Mouse (Mus musculus) MEL (cell line): ENCODE data around the gene Tnfrsf11a. TPM values are rescaled to one million over a fixed set of nuclear protein-coding genes. Genes with fewer than 3 reads are reported as not detected.

Source experiments
- DNase-seq: peaks from one replicate; pipeline ENCODE4 v3.0.0; 2011; ENCODE audit warnings: low read depth, low spot score
- H3K27ac ChIP-seq: 2 replicates; pipeline ENCODE4 v1.5.1; 2012; ENCODE audit warnings: low read depth, mild to moderate bottlenecking, control low read depth, low read length, moderate library complexity; ENCODE audit not compliant: control insufficient read depth
- H3K27me3 ChIP-seq, 2 experiments: fragments of 150-350 bp in 1 of 2; sonication (generic) in 1 of 2; 2 replicates each; pipeline ENCODE4 v1.6.1; 2012; ENCODE audit warnings: low read length in 2 of 2, mild to moderate bottlenecking in 2 of 2, improper control_type of control experiment in 1 of 2, moderate library complexity in 1 of 2; ENCODE audit not compliant: insufficient read depth in 2 of 2, control insufficient read depth in 1 of 2
- H3K36me3 ChIP-seq, 2 experiments: 2 replicates each; pipeline ENCODE4 v1.6.1; 2012 to 2014; ENCODE audit warnings: low read length in 2 of 2, improper control_type of control experiment in 1 of 2, inconsistent platforms in 1 of 2, mild to moderate bottlenecking in 1 of 2; ENCODE audit not compliant: insufficient read depth in 2 of 2, control insufficient read depth in 1 of 2
- H3K4me1 ChIP-seq, 2 experiments: fragments of 150-350 bp in 1 of 2; sonication (generic) in 1 of 2; 2 replicates each; pipeline ENCODE4 v1.6.1; 2012; ENCODE audit warnings: low read length in 2 of 2, improper control_type of control experiment in 1 of 2, mild to moderate bottlenecking in 1 of 2; ENCODE audit not compliant: insufficient read depth in 2 of 2, control insufficient read depth in 1 of 2
- H3K4me3 ChIP-seq, 2 experiments: fragments of 150-350 bp in 1 of 2; sonication (generic) in 1 of 2; 2 replicates each; pipeline ENCODE4 v1.5.1; 2012; ENCODE audit warnings: low read depth in 2 of 2, low read length in 2 of 2, mild to moderate bottlenecking in 2 of 2, moderate library complexity in 2 of 2, control low read depth in 1 of 2, improper control_type of control experiment in 1 of 2; ENCODE audit not compliant: control insufficient read depth in 1 of 2, insufficient read depth in 1 of 2
- H3K79me2 ChIP-seq: 2 replicates; pipeline ENCODE4 v1.6.1; 2012; ENCODE audit warnings: mild to moderate bottlenecking, low read length, moderate library complexity; ENCODE audit not compliant: control insufficient read depth, poor library complexity, insufficient read depth
- H3K9ac ChIP-seq: 2 replicates; pipeline ENCODE4 v1.6.1; 2012; ENCODE audit warnings: low read depth, mild to moderate bottlenecking, control low read depth, low read length, moderate library complexity; ENCODE audit not compliant: control insufficient read depth, poor library complexity, severe bottlenecking
- H3K9me3 ChIP-seq: fragments of 150-350 bp; sonication (generic); replicated peaks from 2 replicates; pipeline ENCODE4 v1.6.1; 2012; ENCODE audit warnings: mild to moderate bottlenecking, low read length, improper control_type of control experiment, moderate library complexity; ENCODE audit not compliant: insufficient read depth
- CHD2 ChIP-seq: IDR thresholded peaks from 2 replicates; pipeline ENCODE4 v1.6.1; 2011; ENCODE audit warnings: low read length, improper control_type of control experiment
- E2F4 ChIP-seq: IDR thresholded peaks from 2 replicates; pipeline ENCODE4 v1.6.1; 2011; ENCODE audit warnings: low read depth, low read length, improper control_type of control experiment, borderline replicate concordance
- EP300 ChIP-seq, 2 experiments: IDR thresholded peaks; 2 replicates each; pipeline ENCODE4 v1.6.1; 2011; ENCODE audit warnings: improper control_type of control experiment in 2 of 2, low read length in 2 of 2, low read depth in 1 of 2, mild to moderate bottlenecking in 1 of 2
- HCFC1 ChIP-seq: IDR thresholded peaks from 2 replicates; pipeline ENCODE4 v1.6.1; 2012; ENCODE audit warnings: low read depth, mild to moderate bottlenecking, inconsistent platforms, low read length, improper control_type of control experiment, moderate library complexity
- JUND ChIP-seq: IDR thresholded peaks from 2 replicates; pipeline ENCODE4 v1.6.1; 2011; ENCODE audit warnings: low read depth, mild to moderate bottlenecking, improper control_type of control experiment, low read length
- KAT2A ChIP-seq: conservative IDR thresholded peaks from 2 replicates; pipeline ENCODE4 v1.6.1; 2012; ENCODE audit warnings: low read depth, low read length, improper control_type of control experiment, inconsistent platforms
- MAX ChIP-seq: IDR thresholded peaks from 2 replicates; pipeline ENCODE4 v1.6.1; 2011; ENCODE audit warnings: low read length, improper control_type of control experiment
- MAZ ChIP-seq: IDR thresholded peaks from 2 replicates; pipeline ENCODE4 v1.6.1; 2012; ENCODE audit warnings: low read depth, mild to moderate bottlenecking, inconsistent platforms, low read length, improper control_type of control experiment
- MYB ChIP-seq: IDR thresholded peaks from 2 replicates; pipeline ENCODE4 v1.6.1; 2011; ENCODE audit warnings: mild to moderate bottlenecking, low read depth, low read length, improper control_type of control experiment
- MYC ChIP-seq: IDR thresholded peaks from 2 replicates; pipeline ENCODE4 v1.6.1; 2011; ENCODE audit warnings: low read depth, mild to moderate bottlenecking, low read length, improper control_type of control experiment, moderate library complexity
- NELFE ChIP-seq: IDR thresholded peaks from 2 replicates; pipeline ENCODE4 v1.6.1; 2011; ENCODE audit warnings: low read depth, low read length, improper control_type of control experiment
- NRF1 ChIP-seq: IDR thresholded peaks from 2 replicates; pipeline ENCODE4 v1.6.1; 2014; ENCODE audit warnings: low read depth, mild to moderate bottlenecking, inconsistent platforms, low read length, improper control_type of control experiment, moderate library complexity; ENCODE audit not compliant: poor library complexity, insufficient read depth, severe bottlenecking
- POLR2A ChIP-seq, 2 experiments: IDR thresholded peaks; 2 replicates each; pipeline ENCODE4 v1.6.1; 2011 to 2012; ENCODE audit warnings: low read length in 2 of 2, mild to moderate bottlenecking in 2 of 2, control low read depth in 1 of 2, improper control_type of control experiment in 1 of 2, low read depth in 1 of 2, moderate library complexity in 1 of 2; ENCODE audit not compliant: control insufficient read depth in 1 of 2, insufficient read depth in 1 of 2, poor library complexity in 1 of 2
- POLR2AphosphoS5 ChIP-seq: IDR thresholded peaks from 2 replicates; pipeline ENCODE4 v1.6.1; 2012; ENCODE audit warnings: low read depth, borderline replicate concordance, mild to moderate bottlenecking, inconsistent platforms, low read length, moderate library complexity, mixed read lengths
- RCOR1 ChIP-seq: IDR thresholded peaks from 2 replicates; pipeline ENCODE4 v1.6.1; 2012; ENCODE audit warnings: low read depth, mild to moderate bottlenecking, inconsistent platforms, low read length, improper control_type of control experiment
- TBP ChIP-seq: IDR thresholded peaks from 2 replicates; pipeline ENCODE4 v1.8.0; 2011; ENCODE audit warnings: low read depth, low read length, improper control_type of control experiment
- TCF12 ChIP-seq: IDR thresholded peaks from 2 replicates; pipeline ENCODE4 v1.6.1; 2014; ENCODE audit warnings: low read depth, mild to moderate bottlenecking, inconsistent platforms, low read length, improper control_type of control experiment, moderate library complexity
- UBTF ChIP-seq: IDR thresholded peaks from 2 replicates; pipeline ENCODE4 v1.6.1; 2012; ENCODE audit warnings: low read depth, mild to moderate bottlenecking, inconsistent platforms, low read length, improper control_type of control experiment, moderate library complexity, borderline replicate concordance; ENCODE audit not compliant: insufficient read depth
- USF1 ChIP-seq: IDR thresholded peaks from 2 replicates; pipeline ENCODE4 v1.6.1; 2014; ENCODE audit warnings: low read depth, mild to moderate bottlenecking, inconsistent platforms, low read length, improper control_type of control experiment, moderate library complexity
- USF2 ChIP-seq, 2 experiments: IDR thresholded peaks; 2 replicates each; pipeline ENCODE4 v1.6.1; 2011 to 2012; ENCODE audit warnings: improper control_type of control experiment in 2 of 2, low read length in 2 of 2, borderline replicate concordance in 1 of 2, inconsistent platforms in 1 of 2, low read depth in 1 of 2, mild to moderate bottlenecking in 1 of 2; ENCODE audit not compliant: insufficient read depth in 1 of 2
- ZC3H11A ChIP-seq: IDR thresholded peaks from 2 replicates; pipeline ENCODE4 v1.6.1; 2012; ENCODE audit warnings: low read depth, mild to moderate bottlenecking, inconsistent platforms, low read length, improper control_type of control experiment
- ZKSCAN1 ChIP-seq: IDR thresholded peaks from 2 replicates; pipeline ENCODE4 v1.6.1; 2012; ENCODE audit warnings: low read depth, mild to moderate bottlenecking, inconsistent platforms, low read length, improper control_type of control experiment, moderate library complexity
- ZMIZ1 ChIP-seq: IDR thresholded peaks from 2 replicates; pipeline ENCODE4 v1.6.1; 2012; ENCODE audit warnings: low read depth, mild to moderate bottlenecking, inconsistent platforms, low read length, improper control_type of control experiment, moderate library complexity
- polyA plus RNA-seq, 2 experiments: library from polyadenylated mRNA; stranded (reverse) in 1 of 2; unstranded in 1 of 2; fragments of >175 nt in 1 of 2; fragments of >200 nt in 1 of 2; gene quantifications; 2 replicates each; pipeline versions ENCODE4 v1.2.1 to v1.2.4; 2012; ENCODE audit warnings: low replicate concordance in 2 of 2, low read depth in 1 of 2; ENCODE audit not compliant: insufficient read length in 2 of 2, insufficient read depth in 1 of 2, missing spikeins in 1 of 2
- total RNA-seq: library from RNA; depleted of rRNA; stranded (reverse); fragments of 300-350 nt; gene quantifications from 2 replicates; pipeline ENCODE4 v1.2.3, GENCODE M21; 2012

Tnfrsf11a gene
- total and polyA plus RNA-seq, 3 experiments = not detected

DNA sequence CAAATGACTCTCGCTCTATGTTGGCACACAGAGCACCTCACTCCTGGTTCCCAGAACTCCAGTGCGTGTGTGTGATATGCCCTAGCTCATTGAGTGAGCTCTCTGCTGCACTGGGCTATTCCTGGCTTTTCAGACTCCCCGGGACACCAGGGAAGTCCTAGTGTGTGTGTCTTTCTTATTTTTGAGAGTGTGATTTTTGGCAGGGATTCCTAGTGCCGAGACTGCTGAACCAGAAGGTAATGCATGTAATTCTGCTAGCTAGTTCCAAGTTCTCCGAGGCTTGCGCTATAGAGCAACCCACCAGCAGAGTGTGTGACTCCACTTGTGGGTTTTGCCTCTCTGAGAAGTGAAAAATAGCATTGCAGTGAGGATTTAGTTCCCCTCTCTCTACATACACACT is 96.1 kb downstream of the Tnfrsf11a start:
- Histone ChIP-seq H3K27me3 (peaks cover 0 to 1% of the 10 kb centered on the region in 2 experiments; a peak in 1 of 4 replicates), H3K36me3 (no peaks in the 10 kb centered on the region), H3K4me1 (no peaks in the 10 kb centered on the region), H3K79me2 (no peaks in the 10 kb centered on the region), H3K4me3 (no peak overlapping the region), H3K9me3 (no peaks in the 10 kb centered on the region), H3K27ac (no peak overlapping the region), H3K9ac (no peak overlapping the region)
- no peak for DNase-seq
- no peak for TF ChIP-seq UBTF
- no peak for TF ChIP-seq HCFC1
- TF ChIP-seq RCOR1 = no peak
- no peak for TF ChIP-seq E2F4
- no peak for TF ChIP-seq TBP
- TF ChIP-seq POLR2AphosphoS5 = no peak
- TF ChIP-seq MYB = no peak
- no peak for TF ChIP-seq JUND
- TF ChIP-seq KAT2A = no peak
- TF ChIP-seq CHD2 = no peak
- no peak for TF ChIP-seq MAX
- TF ChIP-seq MYC = no peak

GRCm38 (mm10) chr1:105877808-105878207 is 97.3 kb downstream of the Tnfrsf11a start:
- H3K36me3 ChIP-seq = no peaks in the 10 kb centered on the region
- peaks cover 0 to 1% of the 10 kb centered on the region in 2 experiments; a peak in 1 of 4 replicates for H3K27me3 ChIP-seq
- H3K4me1 ChIP-seq = no peaks in the 10 kb centered on the region
- DNase-seq = no peak
- no peak overlapping the region for H3K9ac ChIP-seq
- H3K27ac ChIP-seq = no peak overlapping the region
- no peaks in the 10 kb centered on the region for H3K9me3 ChIP-seq
- TF ChIP-seq USF2 (IDR thresholded peaks at IDR 0.05; ENCODE audit: borderline replicate concordance in 1 of 2, insufficient read depth in 1 of 2, low read depth in 1 of 2, low read length in 2 of 2) (no peak), MYB (no peak), CHD2 (no peak), ZC3H11A (no peak), MAZ (no peak), NRF1 (no peak), USF1 (no peak), ZKSCAN1 (no peak), NELFE (no peak), POLR2A (IDR thresholded peaks at IDR 0.05; ENCODE audit: control insufficient read depth in 1 of 2, insufficient read depth in 1 of 2, low read depth in 1 of 2, low read length in 2 of 2, poor library complexity in 1 of 2) (no peak), TCF12 (no peak), ZMIZ1 (no peak), JUND (no peak), EP300 (IDR thresholded peaks at IDR 0.05; ENCODE audit: low read depth in 1 of 2, low read length in 2 of 2) (no peak), RCOR1 (no peak)
- H3K4me3 ChIP-seq = no peak overlapping the region
- H3K79me2 ChIP-seq = no peaks in the 10 kb centered on the region
